Comparison of ENCODE assay signal across 8 mouse cellular contexts in genomic region chr8:45068759-45069386, GRCm38 (mm10). TPM values are rescaled to one million over a fixed set of nuclear protein-coding genes. Genes with fewer than 3 reads are reported as not detected.
DNase-seq lines count a peak whose midpoint lies in the region; ATAC-seq and TF ChIP-seq lines count a peak whose summit lies in the region.

TSS of gene Mtnr1a (plus strand) at chr8:45069137.

- TF ChIP-seq CTCF in ES-Bruce4 (IDR thresholded peaks at IDR 0.05; ENCODE audit: low read depth, low read length): peak; percentile 100
- TF ChIP-seq CTCF in heart, postnatal 0 days (IDR thresholded peaks at IDR 0.05; ENCODE audit: low read depth): peak; percentile 100

- H3K27me3 ChIP-seq in ES-Bruce4 (ENCODE audit: control insufficient read depth, insufficient read depth, low read length, poor library complexity, severe bottlenecking): no peaks in the 10 kb centered on the region
- no peaks in the 10 kb centered on the region for H3K27me3 ChIP-seq in forebrain, embryonic 14.5 days (replicated peaks; ENCODE audit: control insufficient read depth, insufficient read depth, low read length)
- H3K27me3 ChIP-seq in heart, postnatal 0 days (ENCODE audit: control insufficient read depth, insufficient read depth, low read length): peaks cover 9% of the 10 kb centered on the region; the same call in 1 of the 2 replicates
- H3K27me3 ChIP-seq in liver, embryonic 11.5 days (replicated peaks; ENCODE audit: control insufficient read depth, insufficient read depth, low read length): peaks cover 3% of the 10 kb centered on the region; the same call in 1 of the 2 replicates

- peak within 1 kb of the TSS; percentile 7; the same call in 1 of the 2 replicates for H3K4me3 ChIP-seq in ES-Bruce4 (ENCODE audit: low read depth, low read length)
- peak within 1 kb of the TSS; percentile 25 for H3K4me3 ChIP-seq in forebrain, embryonic 14.5 days (ENCODE audit: low read depth, low read length)
- no peak within 1 kb of the TSS for H3K4me3 ChIP-seq in heart, postnatal 0 days (ENCODE audit: low read depth, low read length)
- H3K4me3 ChIP-seq in liver, embryonic 11.5 days (ENCODE audit: low read depth, low read length): no peak within 1 kb of the TSS

- 6% methylated on average over 29 of the region's 29 CpGs for WGBS in forebrain, embryonic 14.5 days
- 6% methylated on average over 28 of the region's 29 CpGs for WGBS in heart, postnatal 0 days
- WGBS in liver, embryonic 11.5 days: 11% methylated on average over 26 of the region's 29 CpGs

- ATAC-seq in cerebellum, adult (ENCODE audit: insufficient number of reproducible peaks, low FRiP score, low TSS enrichment): peak; percentile 92
- peak; percentile 91 for ATAC-seq in forebrain, embryonic 14.5 days
- peak; percentile 92 for ATAC-seq in heart, postnatal 0 days (ENCODE audit: insufficient read depth, low read depth)
- ATAC-seq in liver, embryonic 11.5 days (replicated peaks; ENCODE audit: low FRiP score): peak; percentile 79

- H3K27ac ChIP-seq in ES-Bruce4 (ENCODE audit: insufficient read depth, low read length): no peak within 1 kb of the TSS
- H3K27ac ChIP-seq in forebrain, embryonic 14.5 days (ENCODE audit: low read depth, low read length): no peak within 1 kb of the TSS
- no peak within 1 kb of the TSS for H3K27ac ChIP-seq in heart, postnatal 0 days (ENCODE audit: low read depth)
- H3K27ac ChIP-seq in liver, embryonic 11.5 days (ENCODE audit: low read depth, low read length): no peak within 1 kb of the TSS

- peak; percentile 77; the same call in 1 of the 2 replicates for TF ChIP-seq EP300 in ES-Bruce4 (IDR thresholded peaks at IDR 0.05; ENCODE audit: insufficient read depth, low read depth, low read length)
- TF ChIP-seq EP300 in heart, postnatal 0 days (IDR thresholded peaks at IDR 0.05; ENCODE audit: low read depth): no peak

- H3K36me3 ChIP-seq in ES-Bruce4 (ENCODE audit: control insufficient read depth, insufficient read depth, low read length, poor library complexity, severe bottlenecking): no peaks in the 10 kb centered on the region
- H3K36me3 ChIP-seq in forebrain, embryonic 14.5 days (ENCODE audit: control insufficient read depth, insufficient read depth, low read length): no peaks in the 10 kb centered on the region
- no peaks in the 10 kb centered on the region for H3K36me3 ChIP-seq in heart, postnatal 0 days (replicated peaks; ENCODE audit: control insufficient read depth, insufficient read depth, low read length)
- no peaks in the 10 kb centered on the region for H3K36me3 ChIP-seq in liver, embryonic 11.5 days (ENCODE audit: control insufficient read depth, insufficient read depth, low read length)

- no peak for TF ChIP-seq POLR2A in ES-Bruce4 (IDR thresholded peaks at IDR 0.05; ENCODE audit: insufficient read depth, low read length)

- no peaks in the 10 kb centered on the region for H3K4me1 ChIP-seq in ES-Bruce4 (ENCODE audit: control insufficient read depth, insufficient read depth, low read length)
- H3K4me1 ChIP-seq in forebrain, embryonic 14.5 days (ENCODE audit: control insufficient read depth, insufficient read depth, low read length): no peaks in the 10 kb centered on the region
- H3K4me1 ChIP-seq in heart, postnatal 0 days (ENCODE audit: control insufficient read depth, insufficient read depth): no peaks in the 10 kb centered on the region
- H3K4me1 ChIP-seq in liver, embryonic 11.5 days (replicated peaks; ENCODE audit: control insufficient read depth, insufficient read depth, low read length): no peaks in the 10 kb centered on the region

- H3K4me2 ChIP-seq in forebrain, embryonic 14.5 days (ENCODE audit: low read length): peak within 1 kb of the TSS; percentile 76
- peak within 1 kb of the TSS; percentile 49 for H3K4me2 ChIP-seq in heart, postnatal 0 days (ENCODE audit: low read depth, low read length)
- H3K4me2 ChIP-seq in liver, embryonic 11.5 days: peak within 1 kb of the TSS; percentile 53

- H3K9ac ChIP-seq in ES-Bruce4 (ENCODE audit: low read depth, poor library complexity, severe bottlenecking): no peak within 1 kb of the TSS
- peak within 1 kb of the TSS; percentile 52 for H3K9ac ChIP-seq in forebrain, embryonic 14.5 days (ENCODE audit: low read length)
- H3K9ac ChIP-seq in heart, postnatal 0 days (replicated peaks; ENCODE audit: low read depth, low read length): no peak within 1 kb of the TSS
- H3K9ac ChIP-seq in liver, embryonic 11.5 days (ENCODE audit: low read depth, low read length): no peak within 1 kb of the TSS

- peak; percentile 88 for DNase-seq in forebrain, embryonic 14.5 days (ENCODE audit: low spot score)
- peak; percentile 74 for DNase-seq in heart, postnatal 0 days (ENCODE audit: low spot score)
- peak; percentile 88 to 93 for DNase-seq in kidney, postnatal 25 days
- DNase-seq in liver, embryonic 11.5 days (ENCODE audit: low spot score): peak; percentile 84
- peak; percentile 97 for DNase-seq in neural tube, embryonic 10.5 days (ENCODE audit: extremely low spot score, low spot score)
- peak; percentile 81 for DNase-seq in testis, postnatal 14 days (ENCODE audit: low spot score)

- H3K9me3 ChIP-seq in ES-Bruce4 (replicated peaks; ENCODE audit: control insufficient read depth, insufficient read depth, low read length, poor library complexity, severe bottlenecking): no peaks in the 10 kb centered on the region
- no peaks in the 10 kb centered on the region for H3K9me3 ChIP-seq in forebrain, embryonic 14.5 days (replicated peaks; ENCODE audit: control insufficient read depth, low read length)
- H3K9me3 ChIP-seq in heart, postnatal 0 days (replicated peaks; ENCODE audit: control insufficient read depth, low read length): no peaks in the 10 kb centered on the region
- no peaks in the 10 kb centered on the region for H3K9me3 ChIP-seq in liver, embryonic 11.5 days (ENCODE audit: control insufficient read depth, low read length)

RNA-seq across cellular contexts. Expression of gene Mtnr1a, which starts in this region (rescaled TPM):
- not detected in 2 replicates for polyA plus RNA-seq in ES-Bruce4 (2011; ENCODE audit: insufficient read depth, insufficient read length, low read depth, missing spikeins)
- 0.58 TPM in 1 of 2 replicates, not detected in the other for polyA plus RNA-seq in forebrain, embryonic 14.5 days (2014; fragmentation: Nextera tagmentation; extraction: Ambion mirVana)
- total RNA-seq in heart, postnatal 0 days (2014; rRNA removed; ENCODE audit: low replicate concordance): not detected in 2 replicates
- polyA plus RNA-seq in heart, postnatal 0 days (2015; fragmentation: Nextera tagmentation; extraction: Ambion mirVana): not detected in 2 replicates
- polyA plus RNA-seq in liver, embryonic 11.5 days (2014; fragmentation: Nextera tagmentation; extraction: Ambion mirVana): not detected in 2 replicates

Comparison
In these comparisons a context has a peak if more than half of its experiments do, and no peak if none do; other contexts are left out.
1. Peak in DNase-seq, ATAC-seq, H3K4me3 ChIP-seq, H3K9ac ChIP-seq and H3K4me2 ChIP-seq in forebrain, embryonic 14.5 days; RNA of the gene not detected or under 1 TPM.
2. Peak in DNase-seq, ATAC-seq and H3K4me2 ChIP-seq in heart, postnatal 0 days; RNA of the gene not detected or under 1 TPM.
3. Peak in DNase-seq, ATAC-seq and H3K4me2 ChIP-seq in liver, embryonic 11.5 days; RNA of the gene not detected or under 1 TPM.